Mouse (Mus musculus) megakaryocyte, embryonic 14.5 days (primary cell): Measurements from ENCODE around the gene Pwwp2b. TPM values are rescaled to one million over a fixed set of nuclear protein-coding genes. Genes with fewer than 3 reads are reported as not detected.
A peak's percentile ranks its signal among the peaks of the same experiment; 100 is the strongest.

ENCODE experiments used
- H3K27me3 ChIP-seq: replicated peaks from 2 replicates; pipeline ENCODE3; 2012; ENCODE audit warnings: inconsistent platforms
- H3K36me3 ChIP-seq: replicated peaks from 2 replicates; pipeline ENCODE3; 2012; ENCODE audit warnings: low read length, inconsistent platforms, mixed read lengths
- H3K4me1 ChIP-seq: 2 replicates; pipeline ENCODE4 v1.6.1; 2012; ENCODE audit warnings: inconsistent platforms
- H3K4me3 ChIP-seq: replicated peaks from 2 replicates; pipeline ENCODE3; 2012; ENCODE audit warnings: moderate library complexity, mild to moderate bottlenecking, inconsistent platforms
- H3K9me3 ChIP-seq: 2 replicates; pipeline ENCODE4 v1.6.1; 2012; ENCODE audit warnings: inconsistent platforms
- FLI1 ChIP-seq: IDR thresholded peaks from 2 replicates; pipeline ENCODE4 v1.6.1; 2012; ENCODE audit warnings: low read length, inconsistent platforms, mixed read lengths
- GATA1 ChIP-seq: IDR thresholded peaks from 3 replicates; pipeline ENCODE4 v1.6.1; 2012; ENCODE audit warnings: mixed read lengths, low read length, inconsistent platforms, borderline replicate concordance
- polyA plus RNA-seq: library from polyadenylated mRNA; stranded (reverse); fragments of >175 nt; gene quantifications from 2 replicates; pipeline ENCODE4 v1.2.3, GENCODE M21; 2012; ENCODE audit warnings: low replicate concordance; ENCODE audit not compliant: insufficient read depth

The Pwwp2b gene
- polyA plus RNA-seq, 1 experiment = 11.6 TPM

GRCm38 (mm10) chr7:139246086-139246485 is 2.2 kb upstream of the Pwwp2b start:
- H3K36me3 ChIP-seq = peaks cover 14% of the 10 kb centered on the region
- H3K9me3 ChIP-seq = no peaks in the 10 kb centered on the region
- peaks cover 63% of the 10 kb centered on the region for H3K4me1 ChIP-seq
- TF ChIP-seq GATA1 = no peak
- TF ChIP-seq FLI1 = no peak
- peaks cover 3% of the 10 kb centered on the region for H3K27me3 ChIP-seq
- H3K4me3 ChIP-seq = no peak overlapping the region

GRCm38 (mm10) chr7:139246931-139247880 is 1.1 kb upstream of the Pwwp2b start:
- H3K9me3 ChIP-seq = no peaks in the 10 kb centered on the region
- TF ChIP-seq GATA1 (no peak), FLI1 (no peak)
- peaks cover 67% of the 10 kb centered on the region for H3K4me1 ChIP-seq
- peaks cover 1% of the 10 kb centered on the region for H3K27me3 ChIP-seq
- peaks cover 25% of the 10 kb centered on the region for H3K36me3 ChIP-seq
- peak overlapping the region; percentile 95 for H3K4me3 ChIP-seq

- peaks cover 74% of the 10 kb centered on the region for H3K4me1 ChIP-seq
- peaks cover 1% of the 10 kb centered on the region for H3K27me3 ChIP-seq
Observed at GRCm38 (mm10) chr7:139248615-139249405, 528 bp downstream of the Pwwp2b start.

DNA sequence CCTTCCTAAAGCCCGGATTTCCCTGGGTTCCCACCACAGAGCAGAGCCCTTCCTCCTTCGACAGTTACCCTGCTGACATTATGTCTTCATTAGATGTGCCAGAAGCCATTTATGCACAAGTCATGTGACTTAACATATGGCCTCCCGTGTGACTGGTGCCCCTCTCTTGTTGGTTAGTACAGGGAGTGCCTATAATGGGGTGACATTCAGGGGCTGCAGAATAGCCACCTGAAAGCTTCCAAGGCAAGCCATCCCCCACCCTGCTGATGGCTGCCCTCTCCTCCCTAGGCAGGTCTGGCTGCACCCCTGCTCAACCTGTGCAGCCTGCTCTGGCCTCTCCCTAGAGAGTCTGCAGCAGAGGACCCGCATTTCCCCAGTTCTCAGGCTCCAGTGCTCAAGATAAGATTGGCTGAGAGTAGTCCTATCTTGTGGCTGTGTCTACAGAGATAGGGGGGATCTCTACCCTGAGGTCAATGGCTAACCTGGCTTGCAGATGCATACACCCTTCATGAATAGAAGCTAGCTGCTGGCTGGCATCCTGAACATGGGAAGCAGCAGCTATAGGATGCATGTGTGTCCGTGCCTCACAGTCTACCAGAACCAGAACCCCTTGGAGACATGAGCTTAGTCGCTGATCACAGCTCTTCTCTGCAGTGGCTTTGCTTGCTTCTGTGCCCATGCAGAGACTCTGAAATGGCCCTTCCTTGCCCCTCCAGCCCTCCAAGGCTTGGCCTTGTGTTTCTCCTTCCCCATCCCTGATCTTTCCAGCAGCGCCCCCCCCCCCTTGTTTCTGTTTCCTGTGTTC is 1.3 kb downstream of the Pwwp2b start:
- peaks cover 48% of the 10 kb centered on the region for H3K36me3 ChIP-seq
- TF ChIP-seq GATA1 = no peak
- TF ChIP-seq FLI1 = no peak
- H3K4me3 ChIP-seq = peak overlapping the region; percentile 95
- H3K9me3 ChIP-seq = no peaks in the 10 kb centered on the region
- no peaks in the 10 kb centered on the region for H3K27me3 ChIP-seq
- peaks cover 79% of the 10 kb centered on the region for H3K4me1 ChIP-seq

More at GRCm38 (mm10) chr7:139248615-139249405, 528 bp downstream of the Pwwp2b start:
- Histone ChIP-seq H3K4me3 (peak overlapping the region; percentile 95), H3K9me3 (no peaks in the 10 kb centered on the region), H3K36me3 (peaks cover 40% of the 10 kb centered on the region)
- TF ChIP-seq FLI1 = no peak
- TF ChIP-seq GATA1 = no peak

- H3K4me1 ChIP-seq = peaks cover 80% of the 10 kb centered on the region
- no peak for TF ChIP-seq FLI1
- no peak for TF ChIP-seq GATA1
- no peak overlapping the region for H3K4me3 ChIP-seq
- no peaks in the 10 kb centered on the region for H3K27me3 ChIP-seq
- H3K36me3 ChIP-seq = peaks cover 71% of the 10 kb centered on the region
- H3K9me3 ChIP-seq = no peaks in the 10 kb centered on the region
Observed at GRCm38 (mm10) chr7:139251881-139252301, 3.6 kb downstream of the Pwwp2b start.

DNA sequence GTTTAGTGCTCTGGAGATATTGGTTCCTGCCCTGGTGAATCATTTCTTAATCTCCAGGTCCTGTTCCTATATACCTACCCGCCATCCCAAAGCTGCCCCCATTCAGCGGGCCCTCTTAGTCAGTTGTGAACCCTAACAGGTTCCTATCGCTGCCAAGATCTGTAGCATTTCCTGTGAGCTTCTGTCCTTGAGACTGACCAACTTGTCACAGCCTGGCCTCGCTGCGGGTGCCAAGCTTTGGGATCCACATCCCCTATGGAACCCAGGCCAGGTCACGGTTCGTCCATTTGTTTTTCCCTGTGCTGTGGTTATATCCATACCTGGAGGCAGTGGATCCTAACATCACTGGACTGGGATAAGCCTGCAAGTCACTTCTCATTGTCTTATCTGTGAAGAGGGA is 4.3 kb downstream of the Pwwp2b start:
- Histone ChIP-seq H3K4me3 (no peak overlapping the region), H3K4me1 (peaks cover 80% of the 10 kb centered on the region), H3K36me3 (peaks cover 78% of the 10 kb centered on the region), H3K27me3 (no peaks in the 10 kb centered on the region), H3K9me3 (no peaks in the 10 kb centered on the region)
- no peak for TF ChIP-seq FLI1
- TF ChIP-seq GATA1 = no peak

DNA sequence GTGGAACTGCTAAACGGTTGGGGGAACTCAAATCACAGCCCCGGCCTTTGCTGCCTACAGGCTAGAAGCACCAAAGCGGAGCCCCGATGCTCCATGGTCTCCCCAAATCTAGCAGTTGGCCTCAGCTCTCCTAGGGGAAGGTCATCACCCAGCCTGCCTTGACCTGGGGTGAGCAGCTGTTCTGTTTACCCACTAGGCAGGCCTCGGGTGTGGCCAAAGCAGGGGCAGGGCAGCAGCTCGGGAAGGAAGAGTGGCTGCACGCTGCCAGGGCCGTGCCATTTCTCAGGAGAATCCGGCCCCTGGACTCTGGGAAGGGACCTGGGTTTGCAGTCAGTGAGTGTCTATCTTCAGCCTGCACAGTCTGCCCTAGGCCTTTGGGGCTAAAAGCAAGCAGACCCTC is 4.7 kb downstream of the Pwwp2b start:
- Histone ChIP-seq H3K27me3 (no peaks in the 10 kb centered on the region), H3K4me1 (peaks cover 80% of the 10 kb centered on the region), H3K4me3 (no peak overlapping the region), H3K9me3 (no peaks in the 10 kb centered on the region), H3K36me3 (peaks cover 82% of the 10 kb centered on the region)
- TF ChIP-seq GATA1 = no peak

DNA sequence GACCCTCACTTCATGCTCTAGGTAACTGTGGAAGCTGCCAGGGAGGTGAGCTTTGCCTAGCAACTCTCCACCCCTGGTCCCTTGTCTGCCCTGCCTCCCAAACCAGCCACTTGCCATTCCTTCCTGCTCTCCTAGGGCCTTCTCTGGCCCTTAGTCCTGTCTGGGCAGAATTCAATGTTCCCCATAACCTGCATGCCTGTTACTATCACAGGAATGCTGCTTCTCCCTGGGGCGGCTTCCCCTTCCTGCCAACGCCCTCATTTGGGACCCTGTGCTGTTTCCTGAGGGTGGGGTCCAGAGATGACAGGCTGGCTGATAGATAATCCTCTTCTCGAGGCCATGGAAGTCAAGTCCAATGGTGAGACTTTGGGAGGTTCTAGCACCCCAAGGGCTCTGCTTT is 5.2 kb downstream of the Pwwp2b start:
- Histone ChIP-seq H3K4me1 (peaks cover 83% of the 10 kb centered on the region), H3K9me3 (no peaks in the 10 kb centered on the region)
- TF ChIP-seq GATA1 = no peak
- TF ChIP-seq FLI1 = no peak

GRCm38 (mm10) chr7:139254626-139255025 is 6.3 kb downstream of the Pwwp2b start:
- Histone ChIP-seq H3K27me3 (no peaks in the 10 kb centered on the region), H3K36me3 (peaks cover 98% of the 10 kb centered on the region), H3K9me3 (no peaks in the 10 kb centered on the region), H3K4me1 (peaks cover 86% of the 10 kb centered on the region), H3K4me3 (no peak overlapping the region)
- no peak for TF ChIP-seq FLI1
- TF ChIP-seq GATA1 = no peak

More for the DNA sequence above, 5.2 kb downstream of the Pwwp2b start:
- Histone ChIP-seq H3K36me3 (peaks cover 87% of the 10 kb centered on the region), H3K4me3 (no peak overlapping the region), H3K27me3 (no peaks in the 10 kb centered on the region)
